Mouse (Mus musculus) neural tube, embryonic 15.5 days (tissue): ENCODE data around the gene Cys1. TPM values are rescaled to one million over a fixed set of nuclear protein-coding genes. Genes with fewer than 3 reads are reported as not detected.

Experiments
- ATAC-seq: fragments of 200-750 bp; cut with Nextera tagmentation; 2 replicates; pipeline ENCODE4 v1.8.0; 2017; ENCODE audit warnings: mild to moderate bottlenecking, moderate TSS enrichment, moderate library complexity; ENCODE audit not compliant: low FRiP score
- H3K27ac ChIP-seq: fragments of 300-500 bp; sonication (generic); replicated peaks from 2 replicates; pipeline ENCODE4 v1.5.1; 2015; ENCODE audit warnings: mild to moderate bottlenecking, inconsistent platforms
- H3K27me3 ChIP-seq: fragments of 300-500 bp; sonication (generic); replicated peaks from 2 replicates; pipeline ENCODE4 v1.6.1; 2015; ENCODE audit warnings: inconsistent platforms
- H3K36me3 ChIP-seq: fragments of 300-500 bp; sonication (generic); 2 replicates; pipeline ENCODE4 v1.6.1; 2015; ENCODE audit warnings: inconsistent platforms
- H3K4me1 ChIP-seq: fragments of 300-500 bp; sonication (generic); 2 replicates; pipeline ENCODE4 v1.6.1; 2015; ENCODE audit warnings: inconsistent platforms
- H3K4me2 ChIP-seq: fragments of 300-500 bp; sonication (generic); 2 replicates; pipeline ENCODE4 v1.6.1; 2015; ENCODE audit warnings: inconsistent platforms, mild to moderate bottlenecking, moderate library complexity
- H3K4me3 ChIP-seq: fragments of 300-500 bp; sonication (generic); replicated peaks from 2 replicates; pipeline ENCODE4 v1.5.1; 2015; ENCODE audit warnings: mild to moderate bottlenecking, inconsistent platforms
- H3K9ac ChIP-seq: fragments of 300-500 bp; sonication (generic); replicated peaks from 2 replicates; pipeline ENCODE4 v1.6.1; 2015; ENCODE audit warnings: mild to moderate bottlenecking, inconsistent platforms
- H3K9me3 ChIP-seq: fragments of 300-500 bp; sonication (generic); replicated peaks from 2 replicates; pipeline ENCODE4 v1.6.1; 2016; ENCODE audit warnings: inconsistent platforms
- WGBS: fragments of 180-500 bp; shearing (Covaris S2); methylation state at CpG from one replicate; pipeline ENCODE4 v1.1.7; 2015; ENCODE audit warnings: mixed read lengths; 5-methylcytosine and 5-hydroxymethylcytosine counted together
- polyA plus RNA-seq: library from polyadenylated mRNA; unstranded; fragments of >200 nt; fragmentation: Nextera tagmentation; extraction: Ambion mirVana; gene quantifications from 2 replicates; pipeline ENCODE4 v1.2.1, GENCODE M21; 2015

Cys1 gene
- polyA plus RNA-seq, 1 experiment from 2014 or later: 2.1 TPM

DNA sequence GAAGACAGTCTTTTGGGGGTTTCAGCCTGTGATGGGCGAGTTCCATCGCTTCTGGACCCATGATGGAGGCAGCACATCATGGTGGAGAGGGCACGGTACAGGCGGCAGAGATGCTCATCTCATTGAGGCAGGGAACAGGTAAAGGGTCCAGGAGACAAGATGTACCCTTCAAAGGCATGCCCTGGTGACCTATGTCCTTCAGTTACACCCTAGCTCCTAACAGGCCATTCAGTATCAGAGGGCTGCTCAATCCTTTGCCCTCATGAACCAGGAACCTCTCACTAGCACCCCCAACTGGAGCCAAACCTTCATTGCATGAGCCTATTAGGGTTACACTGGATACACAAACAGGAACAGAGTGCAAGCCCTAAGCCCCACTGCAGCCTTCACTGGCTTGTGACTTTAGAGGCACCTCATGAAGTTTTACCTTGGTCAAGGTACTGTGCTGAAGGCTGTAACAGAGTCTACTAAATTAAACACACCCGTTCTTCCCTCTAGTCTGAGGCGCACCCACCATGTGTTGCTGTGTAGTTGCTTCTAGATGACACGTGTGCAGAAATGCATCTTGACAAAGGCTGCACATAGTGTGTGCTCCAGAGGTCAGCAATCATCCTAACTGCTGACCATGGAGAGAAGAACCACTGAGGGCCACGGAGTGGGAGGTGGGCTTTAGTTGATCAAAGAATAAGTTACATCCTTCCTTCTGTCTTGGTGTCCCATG is 16.0 kb upstream of the Cys1 start:
- H3K4me3 ChIP-seq: no peak overlapping the region
- H3K36me3 ChIP-seq: no peaks in the 10 kb centered on the region
- no peak overlapping the region for H3K9ac ChIP-seq
- peak overlapping the region; percentile 47 for H3K4me2 ChIP-seq
- H3K27me3 ChIP-seq: no peaks in the 10 kb centered on the region
- H3K9me3 ChIP-seq: no peaks in the 10 kb centered on the region
- 57% methylated on average over 8 of the region's 8 CpGs for WGBS
- peak; percentile 48; the same call in 1 of the 2 replicates for ATAC-seq
- peaks cover 3% of the 10 kb centered on the region; the same call in 1 of the 2 replicates for H3K4me1 ChIP-seq
- H3K27ac ChIP-seq: no peak overlapping the region

DNA sequence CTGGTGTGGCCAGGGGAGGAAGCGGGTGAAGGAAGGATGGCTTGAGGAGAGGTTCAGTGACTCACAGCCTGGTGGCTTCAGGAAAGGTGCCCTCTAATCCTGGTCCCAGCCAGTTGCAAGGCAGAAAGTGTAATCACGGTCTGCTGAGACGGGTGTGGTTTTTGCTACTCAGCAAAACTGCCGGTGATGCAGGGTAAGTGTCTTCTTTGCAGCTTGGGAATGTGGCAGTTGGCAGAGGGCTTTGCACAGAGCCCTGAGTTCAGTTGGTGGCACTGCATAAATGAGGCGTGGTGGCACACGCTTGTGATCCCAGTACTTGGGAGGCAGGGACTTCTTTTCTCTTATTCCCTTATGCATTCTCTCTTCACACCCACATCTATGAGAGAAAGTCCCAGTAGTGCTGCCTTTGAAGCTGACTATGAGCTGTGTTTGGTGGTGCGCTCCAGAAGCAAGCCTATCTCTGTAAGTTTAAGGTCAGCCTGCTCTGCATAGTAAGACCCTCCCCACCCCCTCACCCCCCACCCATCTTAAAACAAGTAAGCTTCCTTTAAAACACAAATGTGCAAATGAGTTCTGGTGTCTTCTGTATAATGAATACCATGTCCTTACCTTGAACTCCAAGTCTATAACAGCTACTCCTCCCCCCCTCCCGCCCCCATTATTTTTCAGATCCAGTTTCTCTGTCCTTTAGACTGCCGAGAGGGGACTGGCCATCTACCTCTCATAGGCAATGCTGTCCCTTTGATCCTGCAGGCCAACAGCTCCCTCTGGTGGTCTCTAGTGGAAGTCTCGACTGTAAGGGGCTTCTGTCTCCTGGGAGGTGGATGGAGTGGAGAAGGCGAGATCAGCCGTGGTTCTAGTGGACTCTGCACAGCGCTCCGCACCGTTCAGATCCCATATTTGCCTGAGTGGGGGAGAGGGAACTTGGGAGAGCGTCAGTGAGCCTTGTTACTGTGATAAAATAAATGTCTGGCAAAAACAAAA is 15.2 kb upstream of the Cys1 start:
- H3K4me2 ChIP-seq: peak overlapping the region; percentile 47
- ATAC-seq: peak; percentile 92; the same call in 1 of the 2 replicates
- no peak overlapping the region for H3K4me3 ChIP-seq
- H3K4me1 ChIP-seq: peaks cover 3% of the 10 kb centered on the region; the same call in 1 of the 2 replicates
- H3K27me3 ChIP-seq: no peaks in the 10 kb centered on the region
- no peaks in the 10 kb centered on the region for H3K9me3 ChIP-seq
- H3K9ac ChIP-seq: no peak overlapping the region
- no peak overlapping the region for H3K27ac ChIP-seq
- no peaks in the 10 kb centered on the region for H3K36me3 ChIP-seq
- WGBS: 37% methylated on average over 16 of the region's 16 CpGs

DNA sequence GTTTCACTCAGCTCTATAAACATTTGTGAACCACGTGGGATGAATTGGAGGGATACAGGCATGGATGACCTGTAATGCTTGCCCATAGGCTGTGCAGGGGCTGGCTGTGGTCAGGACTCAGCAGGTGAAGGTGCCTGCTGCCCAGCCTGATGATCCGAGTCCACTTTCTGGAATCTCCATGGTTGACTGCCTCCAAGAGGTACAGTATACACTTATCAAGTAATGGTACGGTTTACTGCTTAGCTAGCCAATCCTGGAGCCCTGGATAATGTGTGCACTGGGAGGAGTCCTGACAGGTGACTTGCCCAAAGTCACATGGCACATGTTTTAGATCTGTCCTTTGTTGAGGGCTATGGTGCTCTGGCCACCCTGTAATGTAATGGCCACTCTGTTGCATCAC is 8.7 kb upstream of the Cys1 start:
- Histone ChIP-seq H3K36me3 (no peaks in the 10 kb centered on the region), H3K4me1 (no peaks in the 10 kb centered on the region), H3K9ac (no peak overlapping the region), H3K27me3 (no peaks in the 10 kb centered on the region), H3K4me2 (no peak overlapping the region), H3K4me3 (no peak overlapping the region), H3K9me3 (no peaks in the 10 kb centered on the region), H3K27ac (no peak overlapping the region)
- 85% methylated on average over 3 of the region's 3 CpGs for WGBS
- no peak for ATAC-seq

DNA sequence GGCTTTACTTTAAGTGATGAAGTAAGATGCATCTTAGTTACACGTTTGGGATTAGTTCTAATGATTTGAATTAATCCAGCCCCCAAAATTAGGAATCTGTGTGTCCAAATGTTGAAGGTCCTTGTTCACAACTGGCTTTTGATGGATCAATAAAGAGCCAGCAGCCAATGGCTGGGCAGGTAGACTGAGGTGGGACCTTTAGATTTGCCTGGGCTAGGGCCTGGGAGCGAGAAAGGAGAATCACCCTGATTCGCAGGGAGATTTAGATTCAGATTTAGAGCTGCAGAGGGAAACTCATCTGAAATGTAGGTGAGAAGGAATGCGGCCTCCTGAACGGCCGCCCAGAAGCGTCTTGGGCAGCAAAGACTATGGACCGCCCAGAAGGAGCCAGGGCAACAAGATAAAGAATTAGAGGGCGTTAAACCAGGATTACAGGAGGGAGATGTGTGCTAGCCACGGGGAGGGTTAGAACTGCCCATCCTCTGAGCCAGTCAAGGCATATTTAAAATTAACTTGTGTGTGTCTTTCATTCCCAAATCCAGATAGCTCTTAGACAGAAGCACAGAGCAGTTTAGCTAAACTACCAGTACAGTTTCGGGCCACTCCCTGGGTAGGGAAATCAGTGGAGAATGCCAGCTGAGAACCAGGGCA is 5.2 kb upstream of the Cys1 start:
- Histone ChIP-seq H3K9ac (no peak overlapping the region), H3K4me2 (no peak overlapping the region), H3K27ac (no peak overlapping the region), H3K36me3 (no peaks in the 10 kb centered on the region), H3K27me3 (peaks cover 16% of the 10 kb centered on the region), H3K9me3 (no peaks in the 10 kb centered on the region), H3K4me3 (no peak overlapping the region), H3K4me1 (peaks cover 3% of the 10 kb centered on the region)
- no peak for ATAC-seq
- 73% methylated on average over 11 of the region's 11 CpGs for WGBS

DNA sequence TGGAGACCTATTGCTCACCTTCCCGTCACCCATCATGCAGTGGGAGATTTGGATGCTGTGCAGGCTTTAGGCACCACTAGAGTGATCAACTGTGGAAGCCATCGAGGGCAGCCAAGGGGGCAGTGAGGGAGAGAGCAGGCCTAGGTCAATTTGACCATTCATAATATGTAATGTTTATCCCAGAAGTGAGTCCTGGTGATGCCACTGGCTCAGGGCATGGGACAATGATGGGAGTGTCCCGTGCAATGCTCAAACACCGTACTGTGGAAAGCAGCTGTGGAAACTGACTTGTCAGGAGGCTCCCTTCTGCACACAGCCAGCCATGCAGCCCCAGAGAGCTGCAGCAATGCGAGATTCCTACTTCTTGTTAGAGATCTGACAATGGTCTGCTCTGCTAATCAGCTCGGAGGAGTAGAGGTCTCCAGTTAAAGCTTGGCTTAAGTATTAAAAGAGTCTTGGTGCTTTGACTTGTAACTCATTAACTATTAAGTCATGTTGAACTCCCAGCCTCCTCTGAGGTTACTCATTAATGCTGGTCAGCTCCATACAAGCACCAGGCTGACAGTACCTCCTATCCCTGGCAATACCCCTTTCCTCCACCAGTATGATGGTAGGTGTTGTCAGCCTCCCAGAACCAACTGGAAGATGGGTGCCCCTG is 4.6 kb upstream of the Cys1 start:
- peaks cover 9% of the 10 kb centered on the region for H3K4me1 ChIP-seq
- H3K4me2 ChIP-seq: no peak overlapping the region
- peaks cover 23% of the 10 kb centered on the region for H3K27me3 ChIP-seq
- 61% methylated on average over 6 of the region's 6 CpGs for WGBS
- H3K27ac ChIP-seq: no peak overlapping the region
- H3K9me3 ChIP-seq: no peaks in the 10 kb centered on the region
- no peak for ATAC-seq
- no peaks in the 10 kb centered on the region for H3K36me3 ChIP-seq
- H3K4me3 ChIP-seq: no peak overlapping the region
- no peak overlapping the region for H3K9ac ChIP-seq

DNA sequence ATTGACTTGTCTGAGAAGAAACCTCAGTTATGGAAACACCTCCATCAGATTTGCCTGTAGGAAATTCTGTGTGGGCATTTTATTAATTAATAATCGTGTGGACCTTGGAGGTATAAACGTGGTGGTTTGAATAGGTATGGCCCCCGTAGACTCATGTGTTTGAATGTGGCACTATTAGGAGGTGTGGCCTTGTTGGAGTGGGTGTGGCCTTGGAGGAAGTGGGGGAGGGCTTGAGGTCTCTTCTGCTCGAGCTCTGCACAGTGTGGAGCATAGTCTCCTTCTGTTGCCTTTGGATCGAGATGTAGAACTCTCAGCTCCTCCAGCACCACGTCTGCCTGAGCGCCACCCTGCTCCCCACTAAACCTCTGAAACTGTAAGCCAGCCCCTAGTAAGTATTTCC is 1.8 kb upstream of the Cys1 start:
- Histone ChIP-seq H3K4me1 (peaks cover 22% of the 10 kb centered on the region), H3K27me3 (peaks cover 28% of the 10 kb centered on the region), H3K4me3 (no peak overlapping the region), H3K27ac (no peak overlapping the region), H3K9ac (no peak overlapping the region), H3K36me3 (no peaks in the 10 kb centered on the region), H3K9me3 (no peaks in the 10 kb centered on the region), H3K4me2 (no peak overlapping the region)
- no peak for ATAC-seq
- WGBS: 72% methylated on average over 7 of the region's 7 CpGs

DNA sequence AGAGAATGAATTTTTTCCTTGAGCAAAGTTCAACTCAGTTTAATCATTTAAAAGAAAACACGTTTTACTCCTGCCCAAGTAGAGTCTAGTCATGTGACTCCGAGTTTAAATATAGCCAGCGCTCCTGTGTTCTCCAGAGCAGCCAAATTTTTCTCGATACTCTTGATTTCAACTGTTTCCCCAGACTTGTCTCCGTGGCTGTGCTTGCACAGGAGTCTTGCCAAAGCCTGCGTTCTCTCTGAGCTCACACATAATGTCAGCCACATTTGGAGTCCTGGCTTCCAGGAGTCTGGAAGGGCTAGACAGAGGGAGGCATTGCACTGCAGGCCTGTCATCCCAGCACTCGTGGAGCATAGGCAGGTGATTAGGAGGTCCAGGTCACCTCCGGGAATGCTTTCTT is 950 bp upstream of the Cys1 start:
- Histone ChIP-seq H3K9ac (no peak overlapping the region), H3K4me1 (peaks cover 22% of the 10 kb centered on the region), H3K36me3 (no peaks in the 10 kb centered on the region), H3K27me3 (peaks cover 28% of the 10 kb centered on the region), H3K4me3 (no peak overlapping the region), H3K4me2 (no peak overlapping the region), H3K27ac (no peak overlapping the region), H3K9me3 (no peaks in the 10 kb centered on the region)
- WGBS: 55% methylated on average over 8 of the region's 8 CpGs
- ATAC-seq: no peak

DNA sequence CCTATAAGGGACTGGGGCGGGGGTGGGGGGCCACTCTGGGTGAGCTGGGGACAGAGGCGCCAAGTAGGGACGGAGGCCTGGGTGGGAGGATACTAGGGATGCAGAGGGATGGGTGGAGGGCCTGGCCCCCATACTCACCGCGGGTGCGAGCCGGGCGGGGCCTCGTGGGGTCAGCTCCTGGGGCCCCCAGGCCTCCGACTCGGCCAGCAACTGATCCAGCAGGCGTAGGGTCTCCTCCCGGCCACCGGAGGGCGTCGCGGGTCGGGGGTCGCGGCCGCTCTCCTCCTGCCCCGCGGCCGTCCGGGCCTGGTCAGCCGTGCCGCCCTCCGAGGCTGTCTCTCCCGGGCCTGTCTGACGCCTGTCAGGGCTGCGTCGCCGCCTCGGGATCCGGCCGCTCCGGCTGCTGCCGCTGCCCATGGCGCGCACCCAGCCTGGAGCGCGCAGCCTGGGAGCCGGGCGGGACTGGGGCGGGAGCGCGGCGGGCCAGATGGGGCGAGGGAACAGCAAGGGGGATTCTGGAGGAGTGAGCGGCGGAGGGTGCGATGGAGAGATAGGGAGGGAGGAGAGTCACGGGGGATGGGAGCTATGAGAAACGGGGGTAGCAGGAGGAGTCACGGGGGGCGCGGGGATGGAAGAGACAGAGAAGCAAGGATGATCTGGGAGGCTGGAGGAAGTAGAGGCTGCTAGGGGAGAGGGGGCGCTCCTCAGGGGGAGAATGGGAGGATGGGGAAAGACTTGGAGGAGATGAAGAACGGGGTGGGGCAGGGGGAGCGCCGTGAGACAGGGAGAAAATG is 924 bp downstream of the Cys1 start:
- Histone ChIP-seq H3K27me3 (peaks cover 28% of the 10 kb centered on the region), H3K36me3 (no peaks in the 10 kb centered on the region), H3K4me1 (peaks cover 22% of the 10 kb centered on the region), H3K4me2 (peak overlapping the region; percentile 75), H3K9ac (peak overlapping the region; percentile 43), H3K9me3 (no peaks in the 10 kb centered on the region), H3K27ac (0 out of 2 replicates have a peak overlapping the region, but pooled peaks have one; percentile 1), H3K4me3 (peak overlapping the region; percentile 46)
- peak; percentile 83 for ATAC-seq
- WGBS: 1% methylated on average over 53 of the region's 61 CpGs

DNA sequence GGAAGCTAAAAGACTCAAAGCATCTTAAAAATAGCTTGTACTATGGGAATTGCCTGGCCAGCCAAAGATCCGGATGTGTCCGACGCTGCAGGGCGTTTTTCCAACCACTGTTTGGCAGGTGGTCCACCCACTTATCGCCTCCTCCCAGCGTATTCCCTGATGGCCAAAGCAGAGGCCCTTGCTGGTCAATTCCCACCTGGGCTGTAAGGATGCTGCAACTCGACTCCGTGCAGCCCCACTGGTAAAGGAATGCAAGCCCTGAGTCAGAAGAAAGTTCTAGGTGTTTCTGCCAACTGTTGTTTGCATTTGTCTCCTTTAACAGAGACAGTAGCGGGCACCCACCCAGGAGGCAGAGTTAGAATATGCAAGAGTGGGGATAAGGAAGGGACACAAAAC is 1.5 kb downstream of the Cys1 start:
- Histone ChIP-seq H3K4me1 (peaks cover 22% of the 10 kb centered on the region), H3K4me3 (peak overlapping the region; percentile 46), H3K27ac (0 out of 2 replicates have a peak overlapping the region, but pooled peaks have one; percentile 1), H3K4me2 (peak overlapping the region; percentile 75), H3K9ac (peak overlapping the region; percentile 43; the same call in 1 of the 2 replicates), H3K9me3 (no peaks in the 10 kb centered on the region), H3K27me3 (peaks cover 28% of the 10 kb centered on the region), H3K36me3 (no peaks in the 10 kb centered on the region)
- WGBS: 26% methylated on average over 9 of the region's 9 CpGs
- no peak for ATAC-seq

DNA sequence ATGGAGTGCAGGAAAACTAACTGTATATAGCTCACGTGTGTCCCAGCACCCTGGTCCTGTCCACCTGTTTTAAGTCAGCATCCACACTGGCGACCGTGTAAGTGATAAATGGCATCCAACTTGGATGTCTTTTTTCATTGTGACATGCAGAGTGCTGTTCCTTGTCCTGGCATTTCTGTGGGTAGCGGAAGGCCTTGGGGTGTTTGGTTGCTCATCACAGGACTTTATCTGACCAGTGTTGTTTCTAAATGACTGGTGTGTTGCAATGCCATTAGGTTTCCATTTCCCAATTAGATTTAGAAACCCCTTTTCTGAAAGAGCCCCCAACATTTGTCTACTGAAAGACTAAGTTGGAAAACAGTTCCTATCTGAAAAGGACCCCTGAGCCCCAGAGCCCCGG is 19.5 kb downstream of the Cys1 start:
- Histone ChIP-seq H3K9me3 (no peaks in the 10 kb centered on the region), H3K27ac (no peak overlapping the region), H3K4me1 (peaks cover 9% of the 10 kb centered on the region; the same call in 1 of the 2 replicates), H3K36me3 (peaks cover 30% of the 10 kb centered on the region), H3K27me3 (no peaks in the 10 kb centered on the region), H3K4me3 (no peak overlapping the region), H3K4me2 (no peak overlapping the region), H3K9ac (no peak overlapping the region)
- 90% methylated on average over 5 of the region's 5 CpGs for WGBS
- ATAC-seq: no peak
